Comparison of ENCODE assay signal across 9 mouse cellular contexts in the genomic region with DNA sequence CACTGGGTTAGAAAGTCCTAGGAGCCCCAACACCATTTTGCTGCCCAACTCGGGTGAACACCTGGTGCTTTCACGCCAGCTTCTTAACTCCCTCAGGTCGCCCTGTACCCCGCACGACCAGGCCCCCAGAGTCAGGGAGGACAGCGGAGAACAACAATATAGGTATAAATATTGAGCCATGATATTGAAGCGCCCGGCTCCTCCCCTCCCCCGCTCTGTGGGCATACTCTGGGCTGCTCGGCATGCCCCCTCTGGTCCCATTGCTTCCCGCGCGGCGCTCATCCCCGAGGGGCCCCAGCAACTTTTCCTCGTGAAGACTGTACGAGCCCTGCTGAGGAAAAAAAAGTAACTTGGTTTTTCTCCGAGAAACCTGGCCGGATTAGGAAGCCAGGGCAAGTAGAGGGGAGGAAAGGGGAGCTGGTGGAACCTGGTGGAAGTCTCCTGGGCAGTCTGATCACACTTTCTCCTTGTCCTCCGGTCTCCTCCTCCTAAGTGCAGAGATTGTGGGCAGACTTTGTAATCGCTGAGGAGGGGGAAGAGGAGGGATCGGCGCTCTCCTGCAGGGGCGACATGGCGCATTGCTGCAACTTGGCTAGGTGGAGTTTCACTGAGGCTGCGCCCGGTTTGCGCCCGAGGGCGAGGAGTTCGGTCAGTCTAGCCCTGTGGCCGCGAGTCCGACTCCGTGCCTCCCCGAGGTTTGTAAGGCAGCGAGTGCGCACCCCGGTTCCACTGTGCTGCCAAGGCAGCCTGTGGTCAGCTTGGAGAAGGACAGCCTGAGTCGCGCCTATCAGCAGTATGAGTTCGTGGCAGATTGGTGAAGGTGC. TPM values are rescaled to one million over a fixed set of nuclear protein-coding genes. Genes with fewer than 3 reads are reported as not detected.
DNase-seq lines count a peak whose midpoint lies in the region; ATAC-seq and TF ChIP-seq lines count a peak whose summit lies in the region.
"Had no signal": no experiment of that assay in that cellular context is flagged by ENCODE, and none has a peak within 500 bp of the region (broad histone marks: within the 10 kb centered on the region; RNA-seq: fewer than 3 reads in every experiment).

No protein-coding gene starts in this region.

- TF ChIP-seq CTCF in thymus, adult 2 months (IDR thresholded peaks at IDR 0.05; ENCODE audit: borderline replicate concordance, control insufficient read depth, extremely low read depth, insufficient read depth, low read length, poor library complexity) = no peak

- peak overlapping the region; percentile 37 for H3K4me3 ChIP-seq in kidney, embryonic 14.5 days (ENCODE audit: low read length)
- peak overlapping the region; percentile 40 for H3K4me3 ChIP-seq in hindbrain, embryonic 15.5 days
- no peak overlapping the region for H3K4me3 ChIP-seq in thymus, adult 2 months (ENCODE audit: control insufficient read depth, insufficient read depth, low read length)

- peak overlapping the region; percentile 68 for H3K4me2 ChIP-seq in kidney, embryonic 14.5 days (replicated peaks; ENCODE audit: low read depth, low read length)
- peak overlapping the region; percentile 81 for H3K4me2 ChIP-seq in hindbrain, embryonic 15.5 days

- no peak for DNase-seq in kidney, adult 18-20 months
- DNase-seq in embryo, embryonic 10.5 days (ENCODE audit: low spot score) = peak; percentile 50
- peak; percentile 42 for DNase-seq in neural tube, embryonic 10.5 days (ENCODE audit: extremely low spot score, low spot score)
- no peak for DNase-seq in thymus, postnatal 25 days
- no peak for DNase-seq in cerebellum, adult 18-20 months
- DNase-seq in thymus, adult 2 months = no peak

- TF ChIP-seq POLR2A in thymus, adult 2 months (IDR thresholded peaks at IDR 0.05; ENCODE audit: control insufficient read depth, extremely low read depth, insufficient read depth, low read length, poor library complexity) = no peak

- H3K27ac ChIP-seq in kidney, embryonic 14.5 days (ENCODE audit: low read depth, low read length) = no peak overlapping the region
- H3K27ac ChIP-seq in hindbrain, embryonic 15.5 days (replicated peaks) = no peak overlapping the region
- H3K27ac ChIP-seq in thymus, adult 2 months (ENCODE audit: control insufficient read depth, insufficient read depth, low read length) = no peak overlapping the region

- peaks cover 33% of the 10 kb centered on the region for H3K27me3 ChIP-seq in kidney, embryonic 14.5 days (ENCODE audit: control insufficient read depth, insufficient read depth, low read length)
- peaks cover 47% of the 10 kb centered on the region for H3K27me3 ChIP-seq in hindbrain, embryonic 15.5 days
- peaks cover 2% of the 10 kb centered on the region; the same call in 1 of the 2 replicates for H3K27me3 ChIP-seq in thymus, adult 2 months (ENCODE audit: control insufficient read depth, insufficient read depth, low read length)

- peak; percentile 81 for ATAC-seq in kidney, embryonic 14.5 days (ENCODE audit: low FRiP score, low TSS enrichment)
- peak; percentile 54 for ATAC-seq in hindbrain, embryonic 15.5 days (ENCODE audit: low FRiP score, low read depth)

- under 1% methylated on average over 42 of the region's 42 CpGs for WGBS in kidney, embryonic 14.5 days
- 1% methylated on average over 41 of the region's 42 CpGs for WGBS in hindbrain, embryonic 15.5 days
- whole genome bisulfite sequencing in thymus, adult 2 months = 3% methylated on average over 42 of the region's 42 CpGs

- H3K9me3 ChIP-seq in kidney, embryonic 14.5 days (ENCODE audit: control insufficient read depth, low read length) = no peaks in the 10 kb centered on the region
- H3K9me3 ChIP-seq in hindbrain, embryonic 15.5 days = no peaks in the 10 kb centered on the region

- peak overlapping the region; percentile 32 for H3K9ac ChIP-seq in kidney, embryonic 14.5 days (ENCODE audit: low read depth, low read length)
- H3K9ac ChIP-seq in hindbrain, embryonic 15.5 days = no peak overlapping the region

- peaks cover 8% of the 10 kb centered on the region for H3K4me1 ChIP-seq in kidney, embryonic 14.5 days (ENCODE audit: control insufficient read depth, insufficient read depth, low read length)
- H3K4me1 ChIP-seq in hindbrain, embryonic 15.5 days (replicated peaks) = peaks cover 23% of the 10 kb centered on the region
- no peaks in the 10 kb centered on the region for H3K4me1 ChIP-seq in thymus, adult 2 months (replicated peaks; ENCODE audit: control insufficient read depth, insufficient read depth, low read length)

- no peaks in the 10 kb centered on the region for H3K36me3 ChIP-seq in kidney, embryonic 14.5 days (ENCODE audit: control insufficient read depth, insufficient read depth, low read length)
- no peaks in the 10 kb centered on the region for H3K36me3 ChIP-seq in hindbrain, embryonic 15.5 days
- no peaks in the 10 kb centered on the region for H3K36me3 ChIP-seq in thymus, adult 2 months (ENCODE audit: control insufficient read depth, insufficient read depth, low read length)

RNA-seq across cellular contexts. Expression of a gene that starts 23.6 kb away (rescaled TPM):
- polyA plus RNA-seq in kidney, embryonic 14.5 days (2014; fragmentation: Nextera tagmentation; extraction: Ambion mirVana) = not detected in 2 replicates
- polyA plus RNA-seq in hindbrain, embryonic 15.5 days (2015; fragmentation: Nextera tagmentation; extraction: Ambion mirVana) = not detected in 2 replicates
- polyA plus RNA-seq in thymus, adult 2 months (2012; rRNA removed) = not detected in 2 replicates
- polyA plus RNA-seq: spleen, adult 2 months had no signal

RNA-seq across cellular contexts. Expression of a gene that starts 32.8 kb away (rescaled TPM):
- polyA plus RNA-seq in kidney, embryonic 14.5 days (2014; fragmentation: Nextera tagmentation; extraction: Ambion mirVana) = not detected in 2 replicates
- polyA plus RNA-seq in hindbrain, embryonic 15.5 days (2015; fragmentation: Nextera tagmentation; extraction: Ambion mirVana) = not detected in 2 replicates
- polyA plus RNA-seq in thymus, adult 2 months (2012; rRNA removed) = 1.0 and 2.1 TPM in 2 replicates
- polyA plus RNA-seq: spleen, adult 2 months had no signal

RNA-seq across cellular contexts. Expression of a gene that starts 45.3 kb away (rescaled TPM):
- polyA plus RNA-seq in kidney, embryonic 14.5 days (2014; fragmentation: Nextera tagmentation; extraction: Ambion mirVana) = not detected in 2 replicates
- polyA plus RNA-seq in hindbrain, embryonic 15.5 days (2015; fragmentation: Nextera tagmentation; extraction: Ambion mirVana) = not detected in 2 replicates
- not detected in 2 replicates for polyA plus RNA-seq in thymus, adult 2 months (2012; rRNA removed)
- polyA plus RNA-seq: spleen, adult 2 months had no signal

RNA-seq across cellular contexts. Expression of a gene that starts 59.3 kb away (rescaled TPM):
- polyA plus RNA-seq in kidney, embryonic 14.5 days (2014; fragmentation: Nextera tagmentation; extraction: Ambion mirVana) = not detected in 2 replicates
- polyA plus RNA-seq in hindbrain, embryonic 15.5 days (2015; fragmentation: Nextera tagmentation; extraction: Ambion mirVana) = not detected in 2 replicates
- polyA plus RNA-seq in thymus, adult 2 months (2012; rRNA removed) = not detected in 2 replicates
- polyA plus RNA-seq: spleen, adult 2 months had no signal

Comparison
In these comparisons a context has a peak if more than half of its experiments do, and no peak if none do; other contexts are left out.
1. DNase-seq: peak in embryo, embryonic 10.5 days (single experiment) and neural tube, embryonic 10.5 days (single experiment); none in kidney, adult 18-20 months (single experiment), thymus, postnatal 25 days (single experiment), cerebellum, adult 18-20 months (0 of 2) and thymus, adult 2 months (single experiment).